Mouse (Mus musculus): ENCODE results near the gene Pef1.

DNA sequence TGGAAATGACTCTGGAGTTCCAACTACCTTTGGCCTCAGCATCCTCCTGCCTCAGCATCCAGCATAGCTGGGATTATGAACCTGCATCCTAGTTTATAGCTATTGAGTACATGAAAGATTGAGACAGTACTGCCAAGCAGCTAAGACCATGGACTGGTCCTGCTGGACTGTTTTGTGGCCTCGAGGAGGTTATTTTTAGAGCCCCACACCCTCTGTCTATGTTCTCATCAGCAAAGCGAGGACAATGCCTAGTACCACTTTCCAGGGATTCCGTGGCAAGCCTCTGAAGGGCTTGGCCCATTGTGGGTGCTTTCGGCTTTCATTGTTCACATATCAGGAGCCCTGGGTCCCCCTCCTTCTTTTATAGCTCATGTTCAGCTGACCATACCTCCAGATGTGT, 68.0 kb downstream of the Pef1 start:
- TF ChIP-seq CTCF (IDR thresholded peaks at IDR 0.05; ENCODE audit: extremely low read depth, insufficient read depth, insufficient read length, insufficient replicate concordance), result no peak
- no peak for TF ChIP-seq POLR2A (IDR thresholded peaks at IDR 0.05; ENCODE audit: low read depth, low read length)

Measured in spleen, adult 2 months (tissue).